Mouse (Mus musculus) hindlimb bud, embryonic 11.5 days (tissue): ENCODE results near the gene Gm28043.
A peak's percentile ranks its signal among the peaks of the same experiment; 100 is the strongest.

Experiments
- DNase-seq: peaks from one replicate; pipeline ENCODE4 v3.0.0-alpha.2; 2012; ENCODE audit warnings: low read depth, low spot score; ENCODE audit errors: extremely low spot score

Gene Gm28043

GRCm38 (mm10) chr17:29623488-29623887, 8.8 kb downstream of the Gm28043 start:
- DNase-seq: no peak

- no peak for DNase-seq
These were observed 12.6 kb downstream of the Gm28043 start for GRCm38 (mm10) chr17:29627285-29627684.

DNA sequence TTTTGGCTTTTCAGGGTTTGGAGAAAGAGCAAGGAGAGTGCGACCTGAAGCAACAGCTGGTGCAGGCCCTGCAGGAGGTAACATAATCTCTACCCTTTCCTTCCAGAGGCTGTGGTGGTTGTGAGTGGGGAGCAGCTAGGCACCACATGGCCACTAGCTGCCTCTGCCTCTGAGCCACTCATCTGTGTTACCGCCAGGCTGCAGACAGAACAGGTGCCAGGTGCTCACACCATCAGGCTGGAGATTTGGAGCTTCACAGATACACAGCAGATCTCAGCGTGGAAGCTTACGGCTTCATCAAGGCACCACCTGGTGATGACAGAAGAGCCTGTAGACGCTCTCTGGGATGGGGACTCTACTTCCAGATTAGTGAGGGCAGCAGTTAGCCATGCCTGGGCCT, 14.3 kb downstream of the Gm28043 start:
- DNase-seq: no peak

DNA sequence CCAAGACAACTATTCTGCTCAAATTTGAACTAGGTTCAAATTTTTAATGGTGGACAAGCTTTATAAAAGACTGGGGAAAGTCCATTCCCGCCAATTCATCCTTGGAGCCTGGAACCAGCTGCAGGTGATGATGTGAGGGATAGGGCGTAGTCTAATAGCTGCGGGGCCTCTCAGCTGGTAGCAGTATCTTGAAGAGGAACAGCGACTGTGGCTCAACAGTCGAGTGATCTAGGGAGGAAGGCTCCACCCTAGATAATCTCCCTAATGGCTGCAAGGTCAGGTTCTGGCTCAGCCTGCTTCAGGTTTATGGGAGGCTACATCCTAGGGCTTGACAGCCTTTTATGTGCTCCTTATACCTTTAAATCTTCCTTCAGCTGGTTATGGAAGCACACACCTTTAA, 14.9 kb downstream of the Gm28043 start:
- no peak for DNase-seq

DNA sequence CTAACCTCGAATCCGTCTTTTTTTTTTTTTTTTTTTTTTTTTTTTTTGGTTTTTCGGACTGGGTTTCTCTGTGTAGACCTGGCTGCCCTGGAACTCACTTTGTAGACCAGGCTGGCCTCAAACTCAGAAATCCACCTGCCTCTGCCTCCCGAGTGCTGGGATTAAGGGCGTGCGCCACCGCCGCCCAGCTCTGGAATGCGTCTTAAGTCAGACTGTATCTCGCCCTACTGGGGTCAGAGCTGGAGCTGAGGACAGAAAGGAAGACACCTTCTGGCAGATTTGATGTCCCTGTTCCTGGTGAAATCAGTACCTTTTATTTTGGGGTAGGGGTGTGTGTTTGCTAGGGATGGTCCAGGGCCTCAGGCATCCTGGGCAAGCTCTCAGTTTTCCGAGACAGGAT, 17.6 kb downstream of the Gm28043 start:
- no peak for DNase-seq

GRCm38 (mm10) chr17:29635492-29635891, 20.8 kb downstream of the Gm28043 start:
- DNase-seq: no peak

DNA sequence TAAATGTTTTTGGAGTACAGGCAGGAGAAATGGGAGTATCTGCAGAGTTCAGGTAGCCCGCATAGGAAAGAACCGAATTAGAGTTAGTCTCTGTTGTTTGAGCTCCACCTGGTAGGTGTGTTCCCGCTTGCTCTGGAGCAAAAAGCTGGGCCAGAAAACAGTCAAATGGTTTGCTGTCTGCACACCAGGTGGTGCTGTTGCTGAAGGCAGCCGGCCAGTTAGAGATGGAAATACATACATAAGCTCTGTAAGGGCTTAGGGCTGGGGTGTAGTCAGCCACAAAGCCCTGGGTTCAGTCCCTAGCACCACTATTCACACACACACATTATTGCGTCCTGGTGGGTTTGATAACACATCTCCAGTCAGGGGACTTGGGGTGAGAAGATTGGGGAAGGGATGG, 21.4 kb downstream of the Gm28043 start:
- DNase-seq: no peak

- DNase-seq: no peak
These were observed 22.7 kb downstream of the Gm28043 start for GRCm38 (mm10) chr17:29637377-29637776.

- DNase-seq: no peak
These were observed 23.2 kb downstream of the Gm28043 start for GRCm38 (mm10) chr17:29637895-29638294.

- DNase-seq: no peak
These were observed 26.3 kb downstream of the Gm28043 start for GRCm38 (mm10) chr17:29640971-29641370.

- no peak for DNase-seq
These were observed 27.5 kb downstream of the Gm28043 start for GRCm38 (mm10) chr17:29642219-29642618.

GRCm38 (mm10) chr17:29658249-29658648, 43.6 kb downstream of the Gm28043 start:
- no peak for DNase-seq

- DNase-seq: peak; percentile 73
These were observed 45.5 kb downstream of the Gm28043 start, which contains the start of gene Cmtr1 for GRCm38 (mm10) chr17:29660076-29660761. Cmtr1 (plus strand) TSS chr17:29660595.

DNA sequence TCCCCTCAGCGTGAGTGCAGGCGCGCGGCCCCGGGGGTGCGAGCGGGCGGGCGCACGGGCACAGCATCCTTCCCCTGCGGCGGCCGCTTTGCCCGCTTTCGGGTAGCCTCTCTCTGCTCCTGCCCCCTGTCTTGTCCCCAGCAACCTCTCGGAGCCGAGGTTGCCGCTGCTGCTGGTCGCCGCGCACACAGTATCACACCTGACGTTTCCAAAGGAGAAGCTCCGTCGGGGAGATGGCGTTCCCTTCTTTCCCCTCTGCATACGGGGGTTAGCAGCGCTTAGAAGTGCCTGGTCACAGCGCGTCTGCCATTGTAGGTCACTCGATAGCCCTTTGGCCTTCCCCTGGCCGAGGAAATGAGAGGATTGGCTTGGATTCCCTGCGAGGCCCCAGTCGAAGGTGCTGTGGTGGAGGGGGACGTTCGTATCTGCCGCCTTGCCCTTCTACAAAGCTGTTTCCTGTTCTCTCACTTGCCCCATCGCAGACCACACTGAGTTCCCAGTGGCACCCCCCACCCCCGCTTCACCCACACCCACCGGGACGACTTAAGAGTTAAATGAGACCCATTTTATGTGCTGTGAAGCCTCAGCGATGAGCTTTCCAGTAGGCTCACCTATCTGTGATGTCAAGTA, 46.2 kb downstream of the Gm28043 start:
- DNase-seq: no peak

DNA sequence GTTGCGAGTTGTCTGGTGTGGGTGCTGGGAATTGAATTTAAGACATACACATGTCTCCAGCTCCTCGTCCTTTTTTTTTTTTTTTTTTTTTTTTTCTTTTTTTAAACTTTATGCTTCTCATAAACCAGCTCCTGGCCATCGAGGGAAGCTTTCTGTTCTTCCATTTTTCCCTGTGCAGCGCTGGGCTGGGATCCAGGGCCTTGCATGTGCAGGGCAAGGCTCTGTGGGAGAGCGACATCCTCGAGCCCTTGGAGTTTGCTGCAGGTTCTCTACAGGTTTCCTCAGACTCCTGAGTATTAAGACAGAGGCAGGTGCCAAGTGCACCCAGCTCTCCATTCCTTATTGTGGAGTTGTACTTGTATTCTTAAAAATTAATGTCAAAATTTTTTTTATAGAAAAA, 47.5 kb downstream of the Gm28043 start:
- no peak for DNase-seq

GRCm38 (mm10) chr17:29668051-29668986, 53.6 kb downstream of the Gm28043 start:
- DNase-seq: no peak

DNA sequence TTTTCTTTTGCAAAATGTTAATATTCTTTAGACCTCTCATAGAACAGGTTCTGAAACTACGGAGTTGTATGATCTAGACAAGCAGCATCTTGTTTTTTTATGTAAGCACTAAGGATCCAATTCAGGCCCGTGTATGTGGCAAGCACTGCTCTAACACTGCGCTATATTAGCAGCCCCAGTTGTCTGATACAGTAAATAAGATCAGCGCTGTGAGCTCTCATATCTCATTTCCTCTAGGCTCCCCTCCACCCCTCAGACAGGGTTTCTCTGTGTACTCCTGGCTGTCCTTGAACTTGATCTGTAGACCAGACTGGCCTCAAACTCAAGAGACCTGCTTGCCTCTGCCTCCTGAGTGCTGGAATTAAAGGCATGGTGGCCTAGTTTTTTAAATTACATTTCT, 54.4 kb downstream of the Gm28043 start:
- DNase-seq: no peak

DNA sequence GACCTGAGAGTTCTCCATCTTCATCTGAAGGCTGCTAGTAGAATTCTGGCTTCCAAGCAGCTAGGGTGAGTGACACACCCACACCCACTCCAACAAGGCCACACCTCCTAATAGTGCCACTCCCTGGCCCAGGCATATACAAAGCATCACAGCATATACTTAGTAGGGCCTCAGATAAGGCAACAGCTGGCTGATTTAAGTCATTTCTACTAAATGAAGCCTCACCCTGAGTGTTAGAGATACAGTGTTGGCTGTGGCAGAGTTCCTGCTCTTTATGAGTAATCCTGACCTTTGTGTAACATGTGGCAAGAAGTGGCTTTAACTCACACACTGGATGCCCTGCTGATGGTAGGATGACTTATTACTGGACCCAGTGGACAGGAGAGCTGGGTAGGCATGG, 55.3 kb downstream of the Gm28043 start:
- DNase-seq: no peak

GRCm38 (mm10) chr17:29671021-29671420, 56.3 kb downstream of the Gm28043 start:
- no peak for DNase-seq

GRCm38 (mm10) chr17:29673325-29673724, 58.6 kb downstream of the Gm28043 start:
- DNase-seq: no peak

- no peak for DNase-seq
These were observed 63.9 kb downstream of the Gm28043 start for GRCm38 (mm10) chr17:29678526-29678925.
